In genomic region chr17:35001452-35002152, GRCm38 (mm10) we compare ENCODE assay signal across 8 mouse cellular contexts. TPM values are rescaled to one million over a fixed set of nuclear protein-coding genes. Genes with fewer than 3 reads are reported as not detected.
DNase-seq lines count a peak whose midpoint lies in the region; ATAC-seq and TF ChIP-seq lines count a peak whose summit lies in the region.

No protein-coding gene starts in this region.

- no peaks in the 10 kb centered on the region for H3K27me3 ChIP-seq in midbrain, embryonic 11.5 days (ENCODE audit: control insufficient read depth, insufficient read depth, low read length)

- no peak for TF ChIP-seq CTCF in left cerebral cortex, adult 2 months (IDR thresholded peaks at IDR 0.05)

- under 1% methylated on average over 35 of the region's 35 CpGs for whole genome bisulfite sequencing in midbrain, embryonic 11.5 days

- intact Hi-C loops in left cerebral cortex, adult 2 months (cut with DNase I) = loop anchor here (5.0 kb wide), 1 partner anchor 121 kb away; the partner anchor contains the start of genes Csnk2b and Gpank1

- H3K4me3 ChIP-seq in left cerebral cortex, adult 2 months = peak overlapping the region; percentile 90
- H3K4me3 ChIP-seq in midbrain, embryonic 11.5 days (ENCODE audit: low read depth, low read length) = peak overlapping the region; percentile 87

- peak; percentile 66 for DNase-seq in CD4-positive, CD25-positive, alpha-beta regulatory T cell, adult 2 months (ENCODE audit: low read depth, low spot score)
- DNase-seq in left cerebral cortex, adult 2 months (ENCODE audit: extremely low spot score in 1 of 2, low spot score in 2 of 2) = no peak
- DNase-seq in left cerebral cortex, adult 8-10 months (ENCODE audit: low spot score in 2 of 2) = no peak
- peak; percentile 48 to 64 for DNase-seq in kidney, postnatal 4 days
- peak; percentile 90 for DNase-seq in midbrain, embryonic 11.5 days (ENCODE audit: low spot score, missing footprints)
- DNase-seq in urinary bladder, postnatal 4 days (ENCODE audit: low spot score in 2 of 2) = no peak

- peaks cover 25% of the 10 kb centered on the region for H3K4me1 ChIP-seq in midbrain, embryonic 11.5 days (ENCODE audit: control insufficient read depth, insufficient read depth, low read length)

- H3K9ac ChIP-seq in midbrain, embryonic 11.5 days (ENCODE audit: low read length) = peak overlapping the region; percentile 96

- peak overlapping the region; percentile 99 for H3K27ac ChIP-seq in left cerebral cortex, adult 2 months
- peak overlapping the region; percentile 91 for H3K27ac ChIP-seq in midbrain, embryonic 11.5 days (ENCODE audit: low read depth, low read length)

- no peaks in the 10 kb centered on the region for H3K9me3 ChIP-seq in midbrain, embryonic 11.5 days (ENCODE audit: control insufficient read depth, low read length)

- no peak for ATAC-seq in CD4-positive, CD25-positive, alpha-beta regulatory T cell, adult 4 months
- peak; percentile 20; the same call in 1 of the 2 replicates for ATAC-seq in erythroblast, adult 5-6 weeks (replicated peaks; ENCODE audit: low FRiP score, poor library complexity, severe bottlenecking)
- no peak; the same call in 1 of the 2 replicates for ATAC-seq in midbrain, embryonic 11.5 days (ENCODE audit: low FRiP score)

- H3K4me2 ChIP-seq in midbrain, embryonic 11.5 days = peak overlapping the region; percentile 97

- peaks cover 20% of the 10 kb centered on the region for H3K36me3 ChIP-seq in midbrain, embryonic 11.5 days (ENCODE audit: control insufficient read depth, insufficient read depth, low read length)

RNA-seq across cellular contexts. Expression of gene Vars, which starts 0.8 kb away (rescaled TPM):
- polyA plus RNA-seq in CD4-positive, CD25-positive, alpha-beta regulatory T cell, adult 4 months (2017; shearing (Covaris generic)) = 10 to 100 TPM; 28.4 to 31.6 TPM
- total RNA-seq in left cerebral cortex, adult 2 months (2021) = 10 to 100 TPM; 44.1 to 46.6 TPM
- total RNA-seq in left cerebral cortex, adult 8-10 months (2022) = 10 to 100 TPM; 43.5 to 53.0 (median 48.2) TPM
- total RNA-seq in erythroblast, adult 5-6 weeks (2015; ENCODE audit: low replicate concordance) = 24.4 and 33.4 TPM in 2 replicates
- total RNA-seq in erythroblast, adult 5-6 weeks (2017; ENCODE audit: low replicate concordance) = 37.4 and 45.0 TPM in 2 replicates
- 76.1 and 81.2 TPM in 2 replicates for polyA plus RNA-seq in midbrain, embryonic 11.5 days (2014; fragmentation: Nextera tagmentation; extraction: Ambion mirVana)

RNA-seq across cellular contexts. Expression of gene Vwa7, which starts 14.8 kb away (rescaled TPM):
- under 1 TPM; 0.12 to 0.14 TPM for polyA plus RNA-seq in CD4-positive, CD25-positive, alpha-beta regulatory T cell, adult 4 months (2017; shearing (Covaris generic))
- total RNA-seq in left cerebral cortex, adult 2 months (2021) = under 1 TPM; 0.40 to 0.43 TPM
- total RNA-seq in left cerebral cortex, adult 8-10 months (2022) = 1 to 10 TPM in 3 of 4 experiments, under 1 TPM in 1; 0.95 to 1.5 (median 1.3) TPM
- not detected in 2 replicates for total RNA-seq in erythroblast, adult 5-6 weeks (2015; ENCODE audit: low replicate concordance)
- total RNA-seq in erythroblast, adult 5-6 weeks (2017; ENCODE audit: low replicate concordance) = not detected in 2 replicates
- polyA plus RNA-seq in midbrain, embryonic 11.5 days (2014; fragmentation: Nextera tagmentation; extraction: Ambion mirVana) = 0.07 TPM in 1 of 2 replicates, not detected in the other

RNA-seq across cellular contexts. Expression of gene Lsm2, which starts 19.9 kb away (rescaled TPM):
- polyA plus RNA-seq in CD4-positive, CD25-positive, alpha-beta regulatory T cell, adult 4 months (2017; shearing (Covaris generic)) = 10 to 100 TPM; 51.4 to 54.8 TPM
- 10 to 100 TPM; 15.8 to 18.4 TPM for total RNA-seq in left cerebral cortex, adult 2 months (2021)
- total RNA-seq in left cerebral cortex, adult 8-10 months (2022) = 10 to 100 TPM; 14.1 to 22.5 (median 17.3) TPM
- 46.8 and 50.3 TPM in 2 replicates for total RNA-seq in erythroblast, adult 5-6 weeks (2015; ENCODE audit: low replicate concordance)
- total RNA-seq in erythroblast, adult 5-6 weeks (2017; ENCODE audit: low replicate concordance) = 11.2 and 16.7 TPM in 2 replicates
- polyA plus RNA-seq in midbrain, embryonic 11.5 days (2014; fragmentation: Nextera tagmentation; extraction: Ambion mirVana) = 213 and 234 TPM in 2 replicates

RNA-seq across cellular contexts. Expression of gene Sapcd1, which starts 26.2 kb away (rescaled TPM):
- 1 to 10 TPM; 2.7 to 2.8 TPM for polyA plus RNA-seq in CD4-positive, CD25-positive, alpha-beta regulatory T cell, adult 4 months (2017; shearing (Covaris generic))
- total RNA-seq in left cerebral cortex, adult 2 months (2021) = under 1 TPM in 1 of 2 experiments, not detected in 1; 0.59 TPM
- under 1 TPM in 2 of 4 experiments, not detected in 2; 0.59 to 0.67 TPM for total RNA-seq in left cerebral cortex, adult 8-10 months (2022)
- 2.3 TPM in 1 of 2 replicates, not detected in the other for total RNA-seq in erythroblast, adult 5-6 weeks (2015; ENCODE audit: low replicate concordance)
- total RNA-seq in erythroblast, adult 5-6 weeks (2017; ENCODE audit: low replicate concordance) = not detected in 2 replicates
- polyA plus RNA-seq in midbrain, embryonic 11.5 days (2014; fragmentation: Nextera tagmentation; extraction: Ambion mirVana) = 5.3 and 7.3 TPM in 2 replicates

RNA-seq across cellular contexts. Expression of gene Hspa1l, which starts 29.1 kb away (rescaled TPM):
- polyA plus RNA-seq in CD4-positive, CD25-positive, alpha-beta regulatory T cell, adult 4 months (2017; shearing (Covaris generic)) = 1 to 10 TPM in 1 of 2 experiments, under 1 TPM in 1; 0.17 to 1.3 TPM
- under 1 TPM; 0.34 to 0.42 TPM for total RNA-seq in left cerebral cortex, adult 2 months (2021)
- total RNA-seq in left cerebral cortex, adult 8-10 months (2022) = under 1 TPM; 0.24 to 0.72 (median 0.58) TPM
- total RNA-seq in erythroblast, adult 5-6 weeks (2015; ENCODE audit: low replicate concordance) = not detected in 2 replicates
- not detected in 2 replicates for total RNA-seq in erythroblast, adult 5-6 weeks (2017; ENCODE audit: low replicate concordance)
- 1.4 and 2.0 TPM in 2 replicates for polyA plus RNA-seq in midbrain, embryonic 11.5 days (2014; fragmentation: Nextera tagmentation; extraction: Ambion mirVana)

Comparison
In these comparisons a context has a peak if more than half of its experiments do, and no peak if none do; other contexts are left out.
1. DNase-seq: peak in CD4-positive, CD25-positive, alpha-beta regulatory T cell, adult 2 months (single experiment), kidney, postnatal 4 days (2 of 2) and midbrain, embryonic 11.5 days (single experiment); none in left cerebral cortex, adult 2 months (0 of 2), left cerebral cortex, adult 8-10 months (0 of 2) and urinary bladder, postnatal 4 days (0 of 2).